Mouse (Mus musculus) midbrain, embryonic 11.5 days (tissue): ENCODE measurements around the gene Rcn3. TPM values are rescaled to one million over a fixed set of nuclear protein-coding genes. Genes with fewer than 3 reads are reported as not detected.
A peak's percentile ranks its signal among the peaks of the same experiment; 100 is the strongest.

ENCODE experiments used
- ATAC-seq: fragments of 200-750 bp; cut with Nextera tagmentation; 2 replicates; pipeline ENCODE4 v1.8.0; 2017; ENCODE audit warnings: moderate TSS enrichment, moderate library complexity; ENCODE audit not compliant: low FRiP score
- DNase-seq: peaks from one replicate; pipeline ENCODE4 v3.0.0; 2015; ENCODE audit warnings: low spot score; ENCODE audit errors: missing footprints
- H3K27ac ChIP-seq: fragments of 300-500 bp; sonication (generic); 2 replicates; pipeline ENCODE4 v1.5.1; 2014; ENCODE audit warnings: low read depth, low read length
- H3K27me3 ChIP-seq: fragments of 300-500 bp; sonication (generic); 2 replicates; pipeline ENCODE4 v1.6.1; 2014; ENCODE audit warnings: mild to moderate bottlenecking, low read length, moderate library complexity, mixed read lengths; ENCODE audit not compliant: control insufficient read depth, insufficient read depth
- H3K36me3 ChIP-seq: fragments of 300-500 bp; sonication (generic); 2 replicates; pipeline ENCODE4 v1.6.1; 2014; ENCODE audit warnings: mild to moderate bottlenecking, low read length, moderate library complexity, mixed read lengths; ENCODE audit not compliant: control insufficient read depth, insufficient read depth
- H3K4me1 ChIP-seq: fragments of 300-500 bp; sonication (generic); 2 replicates; pipeline ENCODE4 v1.6.1; 2014; ENCODE audit warnings: low read length; ENCODE audit not compliant: control insufficient read depth, insufficient read depth
- H3K4me2 ChIP-seq: fragments of 300-500 bp; sonication (generic); 2 replicates; pipeline ENCODE4 v1.6.1; 2014; ENCODE audit warnings: mild to moderate bottlenecking, moderate library complexity
- H3K4me3 ChIP-seq: fragments of 300-500 bp; sonication (generic); 2 replicates; pipeline ENCODE4 v1.5.1; 2014; ENCODE audit warnings: low read depth, low read length
- H3K9ac ChIP-seq: fragments of 300-500 bp; sonication (generic); 2 replicates; pipeline ENCODE4 v1.6.1; 2014; ENCODE audit warnings: low read length
- H3K9me3 ChIP-seq: fragments of 300-500 bp; sonication (generic); 2 replicates; pipeline ENCODE4 v1.6.1; 2016; ENCODE audit warnings: low read length; ENCODE audit not compliant: control insufficient read depth
- WGBS: fragments of 180-500 bp; shearing (Covaris S2); extraction: QIAGEN DNeasy Blood & Tissue Kit; methylation state at CpG from one replicate; pipeline ENCODE4 v1.1.7; 2014; 5-methylcytosine and 5-hydroxymethylcytosine counted together
- polyA plus RNA-seq: library from polyadenylated mRNA; unstranded; fragments of >200 nt; fragmentation: Nextera tagmentation; extraction: Ambion mirVana; gene quantifications from 2 replicates; pipeline ENCODE4 v1.2.1, GENCODE M21; 2014

The Rcn3 gene
- polyA plus RNA-seq, 1 experiment from 2014 or later = 121 TPM

DNA sequence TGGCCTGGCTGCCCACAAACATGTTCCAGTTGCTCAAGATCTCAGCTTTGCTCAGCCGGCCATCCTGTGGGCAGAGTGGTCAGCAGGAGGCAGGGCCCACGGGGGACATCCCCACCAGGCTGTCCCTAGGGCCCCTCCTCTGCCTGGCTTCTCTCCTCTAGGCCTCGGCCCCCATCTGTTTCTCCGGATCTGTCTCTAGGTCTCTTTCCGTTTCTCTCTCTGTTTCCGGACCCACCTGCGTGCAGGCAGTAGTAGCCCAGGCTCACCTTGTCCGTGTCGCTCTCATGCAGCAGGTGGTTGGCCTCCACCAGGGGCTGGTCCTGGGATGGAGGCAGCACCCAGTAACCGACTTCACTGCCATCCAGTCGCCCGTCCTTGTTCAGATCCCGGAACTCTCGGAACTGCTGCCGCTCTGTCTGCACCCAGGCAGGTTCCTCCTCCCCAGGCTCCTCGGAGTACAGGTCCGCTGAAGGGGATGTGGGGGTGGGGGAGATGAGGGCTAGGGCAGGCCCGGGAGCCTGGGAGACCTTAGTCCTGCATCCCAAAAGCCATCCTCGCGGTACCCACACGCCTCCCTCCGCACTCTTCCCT, 8.6 kb downstream of the Rcn3 start:
- Histone ChIP-seq H3K4me1 (no peaks in the 10 kb centered on the region), H3K4me2 (no peak overlapping the region), H3K4me3 (no peak overlapping the region), H3K9ac (no peak overlapping the region), H3K27me3 (no peaks in the 10 kb centered on the region), H3K36me3 (peaks cover 5% of the 10 kb centered on the region; the same call in 1 of the 2 replicates), H3K9me3 (no peaks in the 10 kb centered on the region), H3K27ac (no peak overlapping the region)
- DNase-seq (no peak), ATAC-seq (no peak)
- WGBS = 87% methylated on average over 21 of the region's 22 CpGs

DNA sequence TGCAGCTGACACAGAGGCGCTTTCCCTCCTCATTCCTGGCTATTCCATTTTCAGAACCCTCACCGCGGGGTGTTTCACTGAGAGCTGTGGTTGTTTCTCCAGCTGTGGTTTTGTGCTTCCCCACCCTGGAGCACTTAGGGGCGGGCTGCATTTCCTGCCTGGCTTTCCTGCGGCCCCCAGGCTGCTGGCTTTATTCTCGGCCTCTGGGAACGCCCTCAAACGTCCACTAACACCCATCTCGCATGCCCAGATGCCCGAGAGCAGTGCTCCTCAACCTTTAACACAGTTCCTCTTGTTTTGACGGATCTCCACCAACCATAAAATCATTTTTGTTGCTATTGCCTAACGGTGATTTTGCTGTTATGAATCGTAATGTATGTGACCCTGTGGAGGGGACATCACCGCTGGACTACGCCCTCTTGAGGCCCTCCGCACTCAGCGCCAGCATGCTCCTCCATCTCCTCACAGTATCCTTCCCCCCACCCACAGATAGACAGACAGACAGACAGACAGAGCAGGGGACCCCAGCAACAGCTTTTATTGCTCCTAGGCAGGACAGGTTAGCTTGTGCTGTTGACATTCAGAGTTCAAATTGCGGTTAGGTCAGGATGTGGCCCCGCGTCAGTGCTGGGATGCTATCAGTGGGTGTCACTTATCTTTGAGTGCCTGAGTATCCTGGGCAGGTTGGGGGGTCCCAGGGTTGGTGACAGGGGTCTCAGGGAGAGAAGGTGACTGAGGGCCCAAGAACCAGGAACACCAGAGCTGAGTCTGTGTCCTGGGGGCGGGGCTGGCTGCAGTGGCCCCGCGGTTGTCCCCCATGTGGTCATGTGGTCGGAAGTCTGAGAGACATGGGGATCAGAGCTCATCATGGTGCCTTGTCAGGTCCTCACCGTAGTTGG, 9.4 kb downstream of the Rcn3 start:
- Histone ChIP-seq H3K27me3 (no peaks in the 10 kb centered on the region), H3K36me3 (peaks cover 5% of the 10 kb centered on the region; the same call in 1 of the 2 replicates), H3K27ac (no peak overlapping the region), H3K4me3 (no peak overlapping the region), H3K9me3 (no peaks in the 10 kb centered on the region), H3K4me2 (no peak overlapping the region), H3K4me1 (no peaks in the 10 kb centered on the region), H3K9ac (no peak overlapping the region)
- WGBS = 79% methylated on average over 25 of the region's 25 CpGs
- ATAC-seq (no peak), DNase-seq (peak; percentile 77)

DNA sequence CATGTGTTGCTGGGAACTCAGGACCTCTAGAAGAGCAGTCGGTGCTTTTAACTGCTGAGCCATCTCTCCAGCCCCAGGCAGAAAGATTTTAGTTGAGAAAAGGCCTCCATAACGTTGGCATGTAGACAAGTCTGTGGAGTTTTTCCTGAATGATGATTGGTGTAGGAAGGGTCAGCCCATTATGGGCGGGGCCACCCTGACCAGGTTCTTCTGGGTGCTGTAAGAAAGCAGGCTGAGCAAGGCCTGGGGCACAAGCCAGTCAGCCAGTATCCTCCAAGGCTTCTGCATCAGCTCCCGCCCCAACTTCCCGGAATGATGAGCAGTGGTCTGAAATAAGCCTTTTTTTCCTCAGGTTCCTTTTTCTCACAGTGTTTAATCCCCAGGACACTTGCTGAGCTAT, 11.0 kb downstream of the Rcn3 start:
- Histone ChIP-seq H3K9ac (no peak overlapping the region), H3K27ac (no peak overlapping the region), H3K4me1 (no peaks in the 10 kb centered on the region), H3K36me3 (peaks cover 6% of the 10 kb centered on the region), H3K4me2 (no peak overlapping the region), H3K9me3 (no peaks in the 10 kb centered on the region), H3K27me3 (no peaks in the 10 kb centered on the region), H3K4me3 (no peak overlapping the region)
- WGBS = 47% methylated on average over 5 of the region's 5 CpGs
- DNase-seq = no peak
- ATAC-seq = no peak

DNA sequence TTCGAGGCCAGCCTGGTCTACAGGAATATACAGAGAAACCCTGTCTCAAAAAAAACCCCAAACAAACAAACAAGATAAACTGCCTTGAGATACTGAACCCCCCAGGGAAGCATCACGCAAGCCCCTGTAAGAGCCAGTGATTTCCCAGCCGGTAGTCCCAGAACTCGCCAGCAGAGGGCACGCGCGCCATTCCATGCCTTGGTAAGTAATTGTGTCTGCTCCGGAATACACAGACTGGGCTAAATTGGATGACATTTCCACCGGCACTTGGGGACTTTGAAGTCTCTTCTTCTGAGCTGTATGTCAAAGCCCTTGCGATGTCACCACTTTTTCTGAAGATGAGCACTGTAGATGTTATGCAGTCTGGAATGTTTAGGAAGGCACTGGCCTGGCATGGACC, 12.2 kb downstream of the Rcn3 start:
- WGBS = 3% methylated on average over 10 of the region's 10 CpGs
- peak; percentile 49; the same call in 1 of the 2 replicates for ATAC-seq
- peaks cover 6% of the 10 kb centered on the region; the same call in 1 of the 2 replicates for H3K36me3 ChIP-seq
- peak; percentile 100 for DNase-seq
- no peak overlapping the region for H3K4me3 ChIP-seq
- H3K4me2 ChIP-seq = no peak overlapping the region
- no peak overlapping the region for H3K9ac ChIP-seq
- no peaks in the 10 kb centered on the region for H3K27me3 ChIP-seq
- H3K9me3 ChIP-seq = no peaks in the 10 kb centered on the region
- no peak overlapping the region for H3K27ac ChIP-seq
- no peaks in the 10 kb centered on the region for H3K4me1 ChIP-seq

DNA sequence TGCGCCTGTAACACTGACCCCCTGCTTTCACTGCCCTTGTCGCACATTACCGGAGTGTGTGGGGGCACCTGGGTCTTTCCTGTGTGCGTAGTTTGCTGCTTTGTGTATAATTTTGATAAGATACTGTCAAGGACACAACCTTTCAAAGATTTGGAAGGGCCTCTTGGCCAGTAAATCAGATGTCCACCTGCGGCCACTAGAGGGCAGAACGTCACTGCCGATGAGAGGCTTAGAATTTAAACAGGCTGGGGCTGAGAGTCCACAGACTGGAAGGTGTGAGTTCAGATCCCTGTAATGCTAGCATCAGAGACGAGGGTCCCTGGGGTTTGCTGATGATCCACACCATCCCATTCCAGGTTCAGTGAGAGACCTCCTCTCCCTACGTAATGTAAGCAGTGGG, 13.5 kb downstream of the Rcn3 start:
- no peaks in the 10 kb centered on the region for H3K4me1 ChIP-seq
- peaks cover 3% of the 10 kb centered on the region; the same call in 1 of the 2 replicates for H3K36me3 ChIP-seq
- H3K9ac ChIP-seq = no peak overlapping the region
- no peak overlapping the region for H3K4me3 ChIP-seq
- H3K27me3 ChIP-seq = no peaks in the 10 kb centered on the region
- WGBS = 40% methylated on average over 9 of the region's 9 CpGs
- H3K4me2 ChIP-seq = no peak overlapping the region
- ATAC-seq = peak; percentile 41; the same call in 1 of the 2 replicates
- no peak overlapping the region for H3K27ac ChIP-seq
- H3K9me3 ChIP-seq = no peaks in the 10 kb centered on the region
- peak; percentile 94 for DNase-seq

DNA sequence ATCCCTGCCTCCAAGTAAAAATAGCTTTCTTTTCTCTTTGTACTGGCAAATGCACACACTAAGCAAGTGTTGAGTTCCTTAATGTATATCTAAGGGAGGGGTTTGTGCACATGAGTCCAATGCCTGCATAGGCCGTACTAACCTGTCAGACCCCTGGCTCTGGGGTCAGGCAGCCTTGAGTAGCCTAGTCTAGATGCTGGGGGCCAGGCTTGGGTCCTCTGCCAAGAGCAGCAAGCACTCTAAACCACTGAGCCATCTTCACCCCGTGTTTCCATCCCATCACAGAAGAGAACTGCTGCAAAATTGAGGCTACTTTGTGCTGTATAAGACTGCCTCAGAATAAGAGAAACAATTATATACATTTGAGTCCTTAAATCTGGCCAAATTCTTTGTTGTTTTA, 14.2 kb downstream of the Rcn3 start:
- no peaks in the 10 kb centered on the region for H3K9me3 ChIP-seq
- H3K27me3 ChIP-seq = no peaks in the 10 kb centered on the region
- H3K4me1 ChIP-seq = no peaks in the 10 kb centered on the region
- no peak overlapping the region for H3K4me3 ChIP-seq
- H3K4me2 ChIP-seq = no peak overlapping the region
- H3K9ac ChIP-seq = no peak overlapping the region
- peaks cover 3% of the 10 kb centered on the region; the same call in 1 of the 2 replicates for H3K36me3 ChIP-seq
- ATAC-seq = no peak
- WGBS = 96% methylated on average over 2 of the region's 2 CpGs
- no peak for DNase-seq
- no peak overlapping the region for H3K27ac ChIP-seq

DNA sequence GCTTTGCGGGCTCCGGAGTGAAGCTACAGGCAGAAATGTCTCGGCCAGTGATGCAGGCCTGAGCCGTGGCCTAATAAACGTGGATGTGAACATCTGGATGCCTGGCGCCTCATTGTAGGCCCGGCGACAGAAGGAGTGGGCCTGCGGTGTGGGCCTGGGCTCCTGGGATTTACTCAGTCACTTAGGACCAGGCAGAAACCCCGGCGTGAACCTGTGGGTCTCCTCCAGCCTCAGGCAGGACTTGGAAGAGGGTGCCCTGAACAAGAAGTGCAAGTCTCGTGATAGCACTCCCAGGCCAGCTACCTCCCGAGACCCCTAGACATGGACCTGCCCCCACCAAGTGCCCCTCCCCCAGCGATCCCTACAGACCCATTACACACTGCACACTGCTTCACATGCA, 14.7 kb downstream of the Rcn3 start:
- Histone ChIP-seq H3K27me3 (no peaks in the 10 kb centered on the region), H3K4me1 (no peaks in the 10 kb centered on the region), H3K9ac (no peak overlapping the region), H3K4me2 (no peak overlapping the region), H3K36me3 (peaks cover 3% of the 10 kb centered on the region; the same call in 1 of the 2 replicates), H3K4me3 (no peak overlapping the region), H3K27ac (no peak overlapping the region), H3K9me3 (no peaks in the 10 kb centered on the region)
- ATAC-seq = no peak
- DNase-seq = no peak
- 89% methylated on average over 14 of the region's 14 CpGs for WGBS

DNA sequence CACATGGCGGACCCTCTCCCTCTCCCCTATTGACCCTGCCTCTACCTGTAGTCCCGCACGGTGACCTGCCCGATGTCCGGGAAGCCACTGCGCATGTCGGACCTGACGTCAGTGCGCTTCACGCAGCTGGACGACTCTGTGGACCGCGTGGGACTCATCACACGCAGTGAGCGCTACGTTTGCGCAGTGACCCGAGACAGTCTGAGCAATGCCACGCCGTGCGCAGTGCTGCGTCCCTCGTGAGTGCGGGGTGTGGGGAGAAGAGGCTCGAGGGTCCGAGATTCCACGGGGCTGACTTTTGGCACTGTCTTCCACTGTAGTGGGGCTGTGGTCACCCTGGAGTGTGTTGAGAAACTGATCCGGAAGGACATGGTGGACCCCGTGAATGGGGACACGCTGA, 15.5 kb downstream of the Rcn3 start:
- Histone ChIP-seq H3K4me2 (no peak overlapping the region), H3K27ac (no peak overlapping the region), H3K36me3 (peaks cover 3% of the 10 kb centered on the region; the same call in 1 of the 2 replicates), H3K27me3 (no peaks in the 10 kb centered on the region), H3K9ac (no peak overlapping the region), H3K9me3 (no peaks in the 10 kb centered on the region), H3K4me1 (no peaks in the 10 kb centered on the region), H3K4me3 (no peak overlapping the region)
- 89% methylated on average over 30 of the region's 30 CpGs for WGBS
- DNase-seq (no peak), ATAC-seq (no peak)

DNA sequence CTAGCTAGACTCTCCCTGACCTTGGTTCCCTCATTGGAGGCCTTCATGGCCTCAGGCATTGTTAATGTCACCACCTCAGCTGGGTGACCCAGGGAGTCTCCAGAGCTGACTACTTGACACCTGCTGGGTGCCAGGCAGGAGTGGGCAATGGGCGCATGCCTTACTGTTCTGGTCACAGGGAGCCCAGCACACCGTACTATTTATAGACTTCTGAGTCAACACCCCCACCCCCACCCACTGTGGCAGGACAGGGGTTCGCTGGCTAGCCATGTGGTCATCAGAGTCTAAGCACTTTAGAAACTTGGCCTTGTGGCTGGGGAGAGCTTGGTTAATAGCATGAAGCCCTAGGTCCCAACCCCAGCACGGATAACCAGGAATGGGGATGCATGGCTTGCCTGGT, 16.6 kb downstream of the Rcn3 start:
- Histone ChIP-seq H3K4me3 (no peak overlapping the region), H3K36me3 (peaks cover 3% of the 10 kb centered on the region; the same call in 1 of the 2 replicates), H3K27me3 (no peaks in the 10 kb centered on the region), H3K4me2 (no peak overlapping the region), H3K4me1 (no peaks in the 10 kb centered on the region), H3K27ac (no peak overlapping the region), H3K9ac (no peak overlapping the region), H3K9me3 (no peaks in the 10 kb centered on the region)
- no peak for ATAC-seq
- no peak for DNase-seq
- WGBS = 90% methylated on average over 4 of the region's 4 CpGs
